Mouse (Mus musculus): ENCODE measurements around the gene Il12a.

DNA sequence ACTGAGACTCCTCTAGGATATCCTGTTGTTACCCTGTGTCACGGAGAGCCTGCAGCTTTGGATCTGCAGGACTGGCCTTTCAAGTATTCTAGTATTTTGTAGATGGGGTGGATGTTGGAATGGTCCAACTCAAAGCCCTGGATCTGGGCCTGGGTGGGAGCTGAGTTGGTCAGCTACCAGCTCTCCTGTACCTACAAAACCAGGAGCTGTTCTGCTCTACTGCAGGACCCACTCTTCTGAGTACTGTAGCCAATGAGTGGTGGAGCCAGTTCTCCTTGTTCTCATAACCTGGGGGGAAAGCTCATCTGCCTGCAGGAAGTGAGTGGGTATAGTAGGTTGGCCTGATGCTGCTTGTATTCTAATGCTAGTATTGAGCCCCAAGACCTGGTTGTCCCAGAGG, 20.0 kb downstream of the Il12a start:
- TF ChIP-seq POLR2A (IDR thresholded peaks at IDR 0.05; ENCODE audit: extremely low read depth, insufficient read depth, low read length) (no peak), CTCF (IDR thresholded peaks at IDR 0.05; ENCODE audit: low read depth, low read length) (no peak)

All from liver, adult 2 months (tissue).